Mouse (Mus musculus): ENCODE measurements at regions not wholly inside any gene's neighbourhood (a gene's known extent, or its start where the extent isn't known, plus 50 kb on each side); places are given as distances from the start of the nearest gene placed in this dataset.

GRCm38 (mm10) chr6:43914741-43915140, 248.7 kb upstream of the Tpk1 start:
- DNase-seq, result no peak

- DNase-seq, result no peak
Observed at GRCm38 (mm10) chr6:43885992-43886391, 219.9 kb upstream of the Tpk1 start.

GRCm38 (mm10) chr6:43876711-43877110, 210.6 kb upstream of the Tpk1 start:
- peak; percentile 88 to 90 for DNase-seq

GRCm38 (mm10) chr6:43859406-43859805, 193.3 kb upstream of the Tpk1 start:
- DNase-seq, result peak in 1 of 2 experiments; percentile 26

- DNase-seq, result no peak
Observed at GRCm38 (mm10) chr6:43857046-43857445, 191.0 kb upstream of the Tpk1 start.

- no peak for DNase-seq
Observed at GRCm38 (mm10) chr6:43853461-43853860, 187.4 kb upstream of the Tpk1 start.

- no peak for DNase-seq
Observed at GRCm38 (mm10) chr6:43851306-43851705, 185.2 kb upstream of the Tpk1 start.

GRCm38 (mm10) chr6:43838960-43839359, 172.9 kb upstream of the Tpk1 start:
- no peak for DNase-seq

- DNase-seq, result no peak
Observed at GRCm38 (mm10) chr6:43829903-43830302, 163.8 kb upstream of the Tpk1 start.
